Mouse (Mus musculus): ENCODE measurements at regions not wholly inside any gene's neighbourhood (a gene's known extent, or its start where the extent isn't known, plus 50 kb on each side); places are given as distances from the start of the nearest gene placed in this dataset.
A peak's percentile ranks its signal among the peaks of the same experiment; 100 is the strongest.
"Not testable (repeated sequence)": the region's sequence is repeated elsewhere in the genome, so short reads cannot be mapped to it uniquely, and the experiment has no call there.

DNA sequence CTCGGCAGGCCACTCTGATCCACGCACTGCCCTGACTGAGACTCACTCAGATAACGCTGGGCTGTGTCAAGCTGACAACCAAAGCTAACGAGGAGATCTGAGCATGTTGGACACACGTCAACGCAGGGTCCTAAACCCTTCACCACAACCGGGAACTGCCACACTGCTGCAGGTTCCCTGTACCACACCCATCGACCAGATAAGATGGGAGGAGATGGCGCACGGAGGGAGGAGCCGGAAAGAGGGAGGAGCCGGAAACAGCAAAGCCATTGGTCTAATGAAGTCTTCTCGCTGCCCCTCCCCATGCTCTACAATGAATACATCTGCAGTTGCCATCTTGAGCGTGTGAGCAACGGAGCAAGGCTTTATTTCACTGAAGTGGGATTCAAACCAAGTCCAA lies 182.9 kb upstream of the Rpl38 start:
- Histone ChIP-seq H3K9ac (ENCODE audit: low read depth, low read length) (no peak overlapping the region), H3K4me1 (ENCODE audit: control insufficient read depth, insufficient read depth, low read length) (0 out of 2 replicates have a peak, but pooled peaks cover 4% of the 10 kb centered on the region), H3K4me3 (ENCODE audit: low read length) (no peak overlapping the region), H3K27me3 (ENCODE audit: control insufficient read depth, insufficient read depth, low read length) (peaks cover 12% of the 10 kb centered on the region), H3K36me3 (ENCODE audit: control insufficient read depth, insufficient read depth, low read length) (no peaks in the 10 kb centered on the region), H3K27ac (ENCODE audit: low read depth, low read length) (no peak overlapping the region), H3K4me2 (replicated peaks; ENCODE audit: low read depth, low read length) (no peak overlapping the region), H3K9me3 (ENCODE audit: control insufficient read depth, low read length) (no peaks in the 10 kb centered on the region)
- 68% methylated on average over 15 of the region's 15 CpGs for WGBS
- no peak for ATAC-seq (ENCODE audit: low FRiP score, low TSS enrichment)

DNA sequence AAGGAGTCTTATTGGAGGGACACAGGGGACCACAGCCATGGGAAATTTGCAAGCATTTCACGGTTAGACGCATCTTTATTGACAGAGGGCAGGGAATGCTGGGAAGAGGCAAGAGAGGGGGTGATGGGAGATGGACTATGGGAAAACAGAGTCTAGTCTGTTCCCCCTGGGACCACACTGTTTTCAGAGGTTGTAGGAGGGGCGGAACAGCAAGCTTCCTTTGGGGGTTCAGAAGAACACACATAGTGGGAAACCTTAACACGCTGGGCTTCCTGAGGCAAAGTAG lies 183.7 kb upstream of the Rpl38 start:
- no peak for ATAC-seq (ENCODE audit: low FRiP score, low TSS enrichment)
- Histone ChIP-seq H3K9me3 (ENCODE audit: control insufficient read depth, low read length) (no peaks in the 10 kb centered on the region), H3K27me3 (ENCODE audit: control insufficient read depth, insufficient read depth, low read length) (peaks cover 12% of the 10 kb centered on the region)

DNA sequence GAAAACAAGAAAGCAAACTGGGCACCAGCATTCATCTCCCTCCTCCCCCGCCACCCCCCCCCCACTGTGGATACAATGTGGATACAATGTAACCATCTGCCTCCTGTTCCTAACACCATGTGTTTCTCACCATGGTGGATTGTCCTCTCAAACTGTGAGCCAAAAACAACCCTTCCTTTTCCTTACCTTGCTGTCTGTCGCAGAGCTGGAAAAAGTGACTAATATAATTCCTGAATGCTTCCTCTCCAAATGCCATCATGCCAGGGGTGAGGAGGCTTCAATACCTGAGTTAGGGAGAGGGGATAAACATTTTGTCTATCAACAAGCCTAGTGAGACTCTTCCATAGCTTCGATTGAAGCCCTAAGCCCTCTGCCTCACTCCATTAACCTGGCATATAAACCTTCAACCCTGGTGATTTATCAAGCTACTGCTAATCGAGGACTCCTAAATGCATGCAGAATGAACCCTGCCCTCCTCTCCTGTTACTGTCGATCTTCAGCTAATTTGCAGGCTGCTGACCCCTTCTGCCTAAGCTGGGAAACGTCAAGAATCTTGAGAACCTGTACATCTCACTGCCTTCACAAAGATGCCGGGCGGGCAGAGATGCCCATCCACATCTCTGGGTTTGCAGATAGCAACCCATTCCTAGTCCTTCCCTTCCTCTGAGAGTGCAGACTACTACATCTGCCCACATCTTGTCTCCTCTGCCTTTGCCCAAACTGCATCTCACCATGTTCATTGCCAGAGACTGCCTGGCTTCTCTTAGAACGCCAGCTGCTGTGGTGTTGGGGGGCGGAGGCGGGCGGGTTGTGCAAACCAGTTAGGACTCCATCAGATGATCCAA lies 184.3 kb upstream of the Rpl38 start:
- Histone ChIP-seq H3K36me3 (ENCODE audit: control insufficient read depth, insufficient read depth, low read length) (no peaks in the 10 kb centered on the region), H3K4me2 (replicated peaks; ENCODE audit: low read depth, low read length) (no peak overlapping the region), H3K9me3 (ENCODE audit: control insufficient read depth, low read length) (no peaks in the 10 kb centered on the region), H3K27me3 (ENCODE audit: control insufficient read depth, insufficient read depth, low read length) (peaks cover 12% of the 10 kb centered on the region), H3K27ac (ENCODE audit: low read depth, low read length) (no peak overlapping the region), H3K4me1 (ENCODE audit: control insufficient read depth, insufficient read depth, low read length) (0 out of 2 replicates have a peak, but pooled peaks cover 4% of the 10 kb centered on the region), H3K4me3 (ENCODE audit: low read length) (no peak overlapping the region), H3K9ac (ENCODE audit: low read depth, low read length) (no peak overlapping the region)
- WGBS = 49% methylated on average over 12 of the region's 12 CpGs
- ATAC-seq (ENCODE audit: low FRiP score, low TSS enrichment) = no peak

More for the DNA sequence above, 183.7 kb upstream of the Rpl38 start:
- WGBS = 73% methylated on average over 4 of the region's 4 CpGs
- Histone ChIP-seq H3K4me3 (ENCODE audit: low read length) (no peak overlapping the region), H3K4me1 (ENCODE audit: control insufficient read depth, insufficient read depth, low read length) (0 out of 2 replicates have a peak, but pooled peaks cover 4% of the 10 kb centered on the region), H3K27ac (ENCODE audit: low read depth, low read length) (no peak overlapping the region), H3K4me2 (replicated peaks; ENCODE audit: low read depth, low read length) (no peak overlapping the region), H3K36me3 (ENCODE audit: control insufficient read depth, insufficient read depth, low read length) (no peaks in the 10 kb centered on the region), H3K9ac (ENCODE audit: low read depth, low read length) (no peak overlapping the region)

DNA sequence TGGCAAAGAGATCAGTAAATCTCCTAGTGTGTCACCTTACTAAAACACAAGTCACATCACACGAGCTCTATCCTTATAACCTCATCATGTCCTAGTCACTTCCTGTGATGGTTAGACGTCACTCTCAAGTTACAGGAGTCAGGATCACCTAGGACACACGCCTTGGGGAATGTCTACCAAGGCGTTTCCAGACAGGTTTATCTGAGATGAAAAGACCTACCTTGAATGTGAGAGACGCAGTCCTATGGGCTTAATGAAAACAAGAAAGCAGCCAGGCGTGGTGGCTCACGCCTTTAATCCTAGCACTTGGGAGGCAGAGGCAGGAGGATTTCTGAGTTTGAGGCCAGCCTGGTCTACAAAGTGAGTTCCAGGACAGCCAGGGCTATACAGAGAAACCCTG lies 185.0 kb upstream of the Rpl38 start:
- H3K36me3 ChIP-seq (ENCODE audit: control insufficient read depth, insufficient read depth, low read length); H3K4me1 ChIP-seq (ENCODE audit: control insufficient read depth, insufficient read depth, low read length); H3K27ac ChIP-seq (ENCODE audit: low read depth, low read length); H3K9ac ChIP-seq (ENCODE audit: low read depth, low read length); H3K4me2 ChIP-seq (replicated peaks; ENCODE audit: low read depth, low read length); H3K9me3 ChIP-seq (ENCODE audit: control insufficient read depth, low read length); ATAC-seq (ENCODE audit: low FRiP score, low TSS enrichment); H3K4me3 ChIP-seq (ENCODE audit: low read length): not testable (repeated sequence)
- WGBS = 61% methylated on average over 7 of the region's 7 CpGs
- H3K27me3 ChIP-seq (ENCODE audit: control insufficient read depth, insufficient read depth, low read length) = peaks cover 10% of the 10 kb centered on the region

DNA sequence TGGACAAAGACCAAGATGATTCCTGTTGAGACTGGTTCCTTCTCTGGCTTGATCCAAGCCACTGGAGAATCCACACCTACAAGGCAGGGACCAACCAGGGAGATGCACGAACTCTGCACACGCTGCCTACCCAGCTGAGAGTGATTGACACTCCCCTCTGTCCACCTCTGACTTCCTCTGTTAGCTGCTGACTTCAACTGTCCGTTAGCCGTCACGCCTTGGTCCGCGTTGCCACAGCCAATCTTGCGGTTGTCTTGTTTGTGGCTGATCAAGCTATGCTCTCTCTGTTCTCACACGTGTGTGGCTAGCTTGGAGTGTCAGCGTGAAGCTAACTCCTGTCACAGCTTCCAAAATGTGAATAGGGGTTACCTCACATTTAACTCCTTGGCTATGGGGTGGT lies 186.3 kb upstream of the Rpl38 start:
- Histone ChIP-seq H3K27me3 (ENCODE audit: control insufficient read depth, insufficient read depth, low read length) (peaks cover 8% of the 10 kb centered on the region; the same call in 1 of the 2 replicates), H3K4me2 (replicated peaks; ENCODE audit: low read depth, low read length) (no peak overlapping the region), H3K4me1 (ENCODE audit: control insufficient read depth, insufficient read depth, low read length) (0 out of 2 replicates have a peak, but pooled peaks cover 4% of the 10 kb centered on the region), H3K4me3 (ENCODE audit: low read length) (no peak overlapping the region), H3K9me3 (ENCODE audit: control insufficient read depth, low read length) (no peaks in the 10 kb centered on the region), H3K27ac (ENCODE audit: low read depth, low read length) (no peak overlapping the region), H3K9ac (ENCODE audit: low read depth, low read length) (no peak overlapping the region), H3K36me3 (ENCODE audit: control insufficient read depth, insufficient read depth, low read length) (no peaks in the 10 kb centered on the region)
- ATAC-seq (ENCODE audit: low FRiP score, low TSS enrichment) = no peak
- WGBS = 74% methylated on average over 10 of the region's 10 CpGs

DNA sequence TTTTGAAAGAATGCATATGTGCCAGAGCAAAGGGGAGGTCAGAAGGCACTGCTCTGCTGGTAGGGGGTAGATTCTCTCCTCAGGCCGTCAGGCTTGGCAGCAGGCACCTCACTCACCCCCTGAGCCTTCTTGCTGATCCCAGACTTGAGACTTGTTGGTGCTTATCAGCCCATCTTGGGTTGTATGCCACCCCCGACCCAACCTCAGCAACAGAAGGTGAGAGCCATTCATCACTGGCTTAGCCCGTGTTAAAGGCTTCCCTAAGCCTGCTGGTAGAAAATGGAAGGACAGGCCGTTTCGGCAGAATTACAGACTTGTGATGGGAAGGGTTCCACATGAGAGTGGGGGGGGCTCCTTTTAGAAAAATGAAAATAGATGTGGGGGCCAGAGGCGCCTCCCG lies 187.3 kb upstream of the Rpl38 start:
- ATAC-seq (ENCODE audit: low FRiP score, low TSS enrichment) = no peak
- Histone ChIP-seq H3K27ac (ENCODE audit: low read depth, low read length) (no peak overlapping the region), H3K27me3 (ENCODE audit: control insufficient read depth, insufficient read depth, low read length) (peaks cover 8% of the 10 kb centered on the region; the same call in 1 of the 2 replicates), H3K9me3 (ENCODE audit: control insufficient read depth, low read length) (no peaks in the 10 kb centered on the region), H3K4me1 (ENCODE audit: control insufficient read depth, insufficient read depth, low read length) (no peaks in the 10 kb centered on the region), H3K9ac (ENCODE audit: low read depth, low read length) (no peak overlapping the region), H3K4me3 (ENCODE audit: low read length) (no peak overlapping the region), H3K4me2 (replicated peaks; ENCODE audit: low read depth, low read length) (no peak overlapping the region), H3K36me3 (ENCODE audit: control insufficient read depth, insufficient read depth, low read length) (no peaks in the 10 kb centered on the region)
- 54% methylated on average over 7 of the region's 7 CpGs for WGBS

DNA sequence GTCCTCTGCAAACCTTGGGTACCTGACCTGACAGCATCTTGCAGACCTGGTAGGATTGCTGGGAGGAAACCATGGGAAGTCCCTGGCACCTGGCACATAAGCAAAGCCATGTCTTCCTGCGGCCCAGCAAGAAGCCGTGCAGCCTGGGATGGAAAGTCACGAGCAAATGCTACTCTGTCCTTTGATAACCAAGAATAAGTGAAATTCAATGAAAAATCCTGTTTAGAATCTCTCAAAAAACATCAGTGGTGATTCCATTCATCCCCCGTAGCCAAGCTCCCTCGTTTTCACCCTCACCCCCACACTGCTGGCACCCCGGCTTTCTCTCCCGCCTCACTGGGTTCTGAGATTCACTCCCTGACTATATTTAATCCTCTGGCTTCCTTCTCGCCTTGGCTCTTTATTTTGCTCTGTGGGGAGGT lies 188.2 kb upstream of the Rpl38 start:
- Histone ChIP-seq H3K27ac (ENCODE audit: low read depth, low read length) (no peak overlapping the region), H3K4me3 (ENCODE audit: low read length) (no peak overlapping the region), H3K4me1 (ENCODE audit: control insufficient read depth, insufficient read depth, low read length) (no peaks in the 10 kb centered on the region), H3K9me3 (ENCODE audit: control insufficient read depth, low read length) (no peaks in the 10 kb centered on the region), H3K9ac (ENCODE audit: low read depth, low read length) (no peak overlapping the region), H3K27me3 (ENCODE audit: control insufficient read depth, insufficient read depth, low read length) (peaks cover 8% of the 10 kb centered on the region; the same call in 1 of the 2 replicates), H3K36me3 (ENCODE audit: control insufficient read depth, insufficient read depth, low read length) (no peaks in the 10 kb centered on the region), H3K4me2 (replicated peaks; ENCODE audit: low read depth, low read length) (no peak overlapping the region)
- ATAC-seq (ENCODE audit: low FRiP score, low TSS enrichment) = no peak
- 77% methylated on average over 8 of the region's 8 CpGs for whole genome bisulfite sequencing

DNA sequence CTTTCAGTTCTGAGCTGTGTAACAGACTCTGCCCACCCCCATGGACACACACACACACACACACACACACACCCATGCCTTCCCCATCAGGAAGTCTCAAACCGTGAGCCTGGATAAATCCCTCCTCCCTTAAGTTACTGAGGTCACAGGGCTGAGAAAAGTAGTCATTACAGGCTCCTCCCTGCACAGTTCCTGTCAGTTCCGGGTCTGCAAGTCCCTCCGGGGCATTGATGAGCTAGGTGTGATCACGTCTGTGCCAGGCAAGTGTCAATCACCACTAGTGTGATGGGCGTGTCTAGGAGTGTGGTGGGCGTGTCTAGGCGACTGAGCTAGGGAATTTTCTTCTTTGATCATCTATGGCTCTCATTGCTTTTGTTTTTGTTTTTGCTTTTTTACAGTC lies 189.6 kb upstream of the Rpl38 start:
- Histone ChIP-seq H3K4me2 (replicated peaks; ENCODE audit: low read depth, low read length) (peak overlapping the region; percentile 25; the same call in 1 of the 2 replicates), H3K9ac (ENCODE audit: low read depth, low read length) (no peak overlapping the region), H3K4me3 (ENCODE audit: low read length) (no peak overlapping the region), H3K36me3 (ENCODE audit: control insufficient read depth, insufficient read depth, low read length) (no peaks in the 10 kb centered on the region), H3K27ac (ENCODE audit: low read depth, low read length) (no peak overlapping the region), H3K9me3 (ENCODE audit: control insufficient read depth, low read length) (no peaks in the 10 kb centered on the region), H3K4me1 (ENCODE audit: control insufficient read depth, insufficient read depth, low read length) (no peaks in the 10 kb centered on the region), H3K27me3 (ENCODE audit: control insufficient read depth, insufficient read depth, low read length) (peaks cover 8% of the 10 kb centered on the region; the same call in 1 of the 2 replicates)
- 2% methylated on average over 7 of the region's 7 CpGs for WGBS
- ATAC-seq (ENCODE audit: low FRiP score, low TSS enrichment) = no peak

DNA sequence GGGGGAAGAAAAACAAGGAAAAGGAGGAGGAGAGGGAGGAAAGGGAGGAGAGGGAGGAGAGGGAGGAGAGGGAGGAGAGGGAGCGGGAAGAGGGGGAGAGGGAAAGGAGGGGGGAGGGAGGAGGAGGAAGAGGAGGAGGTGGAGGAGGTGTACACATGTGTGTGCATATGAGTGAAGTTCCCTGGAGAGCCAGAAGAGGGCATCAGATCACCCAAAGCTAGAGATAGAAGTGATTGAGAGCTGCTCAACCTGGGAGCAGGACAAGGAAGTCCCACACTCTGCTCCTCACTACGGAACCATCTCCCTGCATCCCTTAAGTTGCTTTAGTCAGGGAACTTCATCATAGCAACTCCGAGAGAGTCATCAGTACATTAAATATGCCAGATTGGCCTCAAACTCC lies 191.0 kb upstream of the Rpl38 start:
- Histone ChIP-seq H3K36me3 (ENCODE audit: control insufficient read depth, insufficient read depth, low read length) (no peaks in the 10 kb centered on the region), H3K4me2 (replicated peaks; ENCODE audit: low read depth, low read length) (no peak overlapping the region), H3K27me3 (ENCODE audit: control insufficient read depth, insufficient read depth, low read length) (peaks cover 5% of the 10 kb centered on the region), H3K4me3 (ENCODE audit: low read length) (no peak overlapping the region), H3K27ac (ENCODE audit: low read depth, low read length) (no peak overlapping the region), H3K4me1 (ENCODE audit: control insufficient read depth, insufficient read depth, low read length) (0 out of 2 replicates have a peak, but pooled peaks cover 5% of the 10 kb centered on the region), H3K9ac (ENCODE audit: low read depth, low read length) (no peak overlapping the region), H3K9me3 (ENCODE audit: control insufficient read depth, low read length) (no peaks in the 10 kb centered on the region)
- ATAC-seq (ENCODE audit: low FRiP score, low TSS enrichment) = no peak
- 78% methylated on average over 3 of the region's 3 CpGs for WGBS

Data from kidney, embryonic 14.5 days (tissue).